Mouse (Mus musculus) kidney, embryonic 14.5 days (tissue): ENCODE data around the gene Gmds. TPM values are rescaled to one million over a fixed set of nuclear protein-coding genes. Genes with fewer than 3 reads are reported as not detected.

Source experiments
- ATAC-seq: fragments of 200-750 bp; cut with Nextera tagmentation; 2 replicates; pipeline ENCODE4 v1.8.0; 2017; ENCODE audit warnings: moderate number of reproducible peaks, mild to moderate bottlenecking, moderate TSS enrichment, moderate library complexity; ENCODE audit not compliant: low FRiP score, low TSS enrichment
- H3K27ac ChIP-seq: fragments of 300-500 bp; sonication (generic); 2 replicates; pipeline ENCODE4 v1.5.1; 2014; ENCODE audit warnings: low read depth, mild to moderate bottlenecking, low read length, moderate library complexity, mixed read lengths
- H3K27me3 ChIP-seq: fragments of 300-500 bp; sonication (generic); 2 replicates; pipeline ENCODE4 v1.6.1; 2014; ENCODE audit warnings: mild to moderate bottlenecking, low read length; ENCODE audit not compliant: control insufficient read depth, insufficient read depth
- H3K36me3 ChIP-seq: fragments of 300-500 bp; sonication (generic); 2 replicates; pipeline ENCODE4 v1.6.1; 2014; ENCODE audit warnings: low read length, mixed read lengths; ENCODE audit not compliant: control insufficient read depth, insufficient read depth
- H3K4me1 ChIP-seq: fragments of 300-500 bp; sonication (generic); 2 replicates; pipeline ENCODE4 v1.6.1; 2014; ENCODE audit warnings: low read length, mixed read lengths; ENCODE audit not compliant: control insufficient read depth, insufficient read depth
- H3K4me2 ChIP-seq: fragments of 300-500 bp; sonication (generic); replicated peaks from 2 replicates; pipeline ENCODE4 v1.6.1; 2014; ENCODE audit warnings: low read depth, mild to moderate bottlenecking, low read length
- H3K4me3 ChIP-seq: fragments of 300-500 bp; sonication (generic); 2 replicates; pipeline ENCODE4 v1.5.1; 2014; ENCODE audit warnings: mild to moderate bottlenecking, low read length
- H3K9ac ChIP-seq: fragments of 300-500 bp; sonication (generic); 2 replicates; pipeline ENCODE4 v1.6.1; 2014; ENCODE audit warnings: low read depth, mild to moderate bottlenecking, low read length, moderate library complexity
- H3K9me3 ChIP-seq: fragments of 300-500 bp; sonication (generic); 2 replicates; pipeline ENCODE4 v1.6.1; 2016; ENCODE audit warnings: low read length; ENCODE audit not compliant: control insufficient read depth
- WGBS: fragments of 180-500 bp; shearing (Covaris S2); extraction: QIAGEN DNeasy Blood & Tissue Kit; methylation state at CpG from one replicate; pipeline ENCODE4 v1.1.7; 2014; 5-methylcytosine and 5-hydroxymethylcytosine counted together
- polyA plus RNA-seq: library from polyadenylated mRNA; unstranded; fragments of >200 nt; fragmentation: Nextera tagmentation; extraction: Ambion mirVana; gene quantifications from 2 replicates; pipeline ENCODE4 v1.2.1, GENCODE M21; 2014

Gmds gene
- polyA plus RNA-seq, 1 experiment from 2014 or later = 38.6 TPM

GRCm38 (mm10) chr13:31854000-31854399, 484.5 kb downstream of the Gmds start:
- H3K4me2 ChIP-seq = no peak overlapping the region
- H3K9me3 ChIP-seq = no peaks in the 10 kb centered on the region
- no peak overlapping the region for H3K9ac ChIP-seq
- no peak overlapping the region for H3K4me3 ChIP-seq
- no peak overlapping the region for H3K27ac ChIP-seq
- no peaks in the 10 kb centered on the region for H3K36me3 ChIP-seq
- no peaks in the 10 kb centered on the region for H3K4me1 ChIP-seq
- WGBS = 57% methylated on average over 4 of the region's 4 CpGs
- no peaks in the 10 kb centered on the region for H3K27me3 ChIP-seq
- no peak for ATAC-seq

GRCm38 (mm10) chr13:31853564-31853963, 485.0 kb downstream of the Gmds start:
- Histone ChIP-seq H3K36me3 (no peaks in the 10 kb centered on the region), H3K4me2 (no peak overlapping the region), H3K27ac (no peak overlapping the region), H3K9me3 (no peaks in the 10 kb centered on the region), H3K4me3 (no peak overlapping the region), H3K4me1 (no peaks in the 10 kb centered on the region), H3K27me3 (no peaks in the 10 kb centered on the region), H3K9ac (no peak overlapping the region)
- 42% methylated on average over 2 of the region's 2 CpGs for WGBS
- no peak for ATAC-seq

- Histone ChIP-seq H3K9ac (no peak overlapping the region), H3K4me2 (no peak overlapping the region), H3K27ac (no peak overlapping the region), H3K4me1 (no peaks in the 10 kb centered on the region), H3K9me3 (no peaks in the 10 kb centered on the region), H3K36me3 (no peaks in the 10 kb centered on the region), H3K27me3 (no peaks in the 10 kb centered on the region), H3K4me3 (no peak overlapping the region)
- ATAC-seq = peak; percentile 77
- 10% methylated on average over 5 of the region's 5 CpGs for WGBS
These were observed 489.1 kb downstream of the Gmds start for GRCm38 (mm10) chr13:31849258-31849971.

- ATAC-seq = no peak
- no peak overlapping the region for H3K4me3 ChIP-seq
- H3K4me2 ChIP-seq = no peak overlapping the region
- no peak overlapping the region for H3K9ac ChIP-seq
- H3K9me3 ChIP-seq = no peaks in the 10 kb centered on the region
- no peaks in the 10 kb centered on the region for H3K36me3 ChIP-seq
- no peaks in the 10 kb centered on the region for H3K27me3 ChIP-seq
- no peaks in the 10 kb centered on the region for H3K4me1 ChIP-seq
- H3K27ac ChIP-seq = no peak overlapping the region
- WGBS = 78% methylated on average over 4 of the region's 4 CpGs
These were observed 502.7 kb downstream of the Gmds start for GRCm38 (mm10) chr13:31835802-31836201.

GRCm38 (mm10) chr13:31830332-31830731, 508.2 kb downstream of the Gmds start:
- no peaks in the 10 kb centered on the region for H3K27me3 ChIP-seq
- no peak overlapping the region for H3K4me2 ChIP-seq
- WGBS = 36% methylated on average over 9 of the region's 9 CpGs
- no peak overlapping the region for H3K4me3 ChIP-seq
- H3K9me3 ChIP-seq = no peaks in the 10 kb centered on the region
- no peaks in the 10 kb centered on the region for H3K36me3 ChIP-seq
- no peaks in the 10 kb centered on the region; the same call in 1 of the 2 replicates for H3K4me1 ChIP-seq
- no peak for ATAC-seq
- no peak overlapping the region for H3K9ac ChIP-seq
- H3K27ac ChIP-seq = no peak overlapping the region

GRCm38 (mm10) chr13:31828446-31828845, 510.1 kb downstream of the Gmds start:
- H3K9me3 ChIP-seq = no peaks in the 10 kb centered on the region
- no peaks in the 10 kb centered on the region for H3K36me3 ChIP-seq
- H3K27me3 ChIP-seq = no peaks in the 10 kb centered on the region
- 83% methylated on average over 4 of the region's 4 CpGs for WGBS
- H3K4me2 ChIP-seq = no peak overlapping the region
- no peak overlapping the region for H3K9ac ChIP-seq
- peaks cover 6% of the 10 kb centered on the region for H3K4me1 ChIP-seq
- no peak overlapping the region for H3K4me3 ChIP-seq
- no peak overlapping the region for H3K27ac ChIP-seq
- no peak for ATAC-seq

GRCm38 (mm10) chr13:31827820-31828332, 510.7 kb downstream of the Gmds start:
- no peaks in the 10 kb centered on the region for H3K9me3 ChIP-seq
- no peaks in the 10 kb centered on the region for H3K27me3 ChIP-seq
- ATAC-seq = no peak
- peaks cover 10% of the 10 kb centered on the region for H3K4me1 ChIP-seq
- H3K36me3 ChIP-seq = no peaks in the 10 kb centered on the region
- H3K27ac ChIP-seq = no peak overlapping the region
- H3K4me2 ChIP-seq = no peak overlapping the region
- H3K4me3 ChIP-seq = no peak overlapping the region
- 49% methylated on average over 3 of the region's 3 CpGs for WGBS
- no peak overlapping the region for H3K9ac ChIP-seq

- no peaks in the 10 kb centered on the region for H3K27me3 ChIP-seq
- 91% methylated on average over 5 of the region's 5 CpGs for WGBS
These were observed 511.4 kb downstream of the Gmds start for GRCm38 (mm10) chr13:31827160-31827559.

GRCm38 (mm10) chr13:31825180-31825579, 513.4 kb downstream of the Gmds start:
- Histone ChIP-seq H3K4me2 (no peak overlapping the region), H3K4me3 (no peak overlapping the region), H3K27ac (no peak overlapping the region), H3K9me3 (no peaks in the 10 kb centered on the region), H3K27me3 (no peaks in the 10 kb centered on the region), H3K9ac (no peak overlapping the region), H3K4me1 (peaks cover 32% of the 10 kb centered on the region), H3K36me3 (no peaks in the 10 kb centered on the region)
- WGBS = 95% methylated on average over 1 of the region's 1 CpGs
- no peak for ATAC-seq

More at GRCm38 (mm10) chr13:31827160-31827559, 511.4 kb downstream of the Gmds start:
- Histone ChIP-seq H3K27ac (no peak overlapping the region), H3K4me2 (no peak overlapping the region), H3K4me3 (no peak overlapping the region), H3K4me1 (peaks cover 17% of the 10 kb centered on the region), H3K36me3 (no peaks in the 10 kb centered on the region), H3K9ac (no peak overlapping the region), H3K9me3 (no peaks in the 10 kb centered on the region)
- no peak for ATAC-seq
